24 mouse cellular contexts compared by ENCODE assay signal in the genomic region with DNA sequence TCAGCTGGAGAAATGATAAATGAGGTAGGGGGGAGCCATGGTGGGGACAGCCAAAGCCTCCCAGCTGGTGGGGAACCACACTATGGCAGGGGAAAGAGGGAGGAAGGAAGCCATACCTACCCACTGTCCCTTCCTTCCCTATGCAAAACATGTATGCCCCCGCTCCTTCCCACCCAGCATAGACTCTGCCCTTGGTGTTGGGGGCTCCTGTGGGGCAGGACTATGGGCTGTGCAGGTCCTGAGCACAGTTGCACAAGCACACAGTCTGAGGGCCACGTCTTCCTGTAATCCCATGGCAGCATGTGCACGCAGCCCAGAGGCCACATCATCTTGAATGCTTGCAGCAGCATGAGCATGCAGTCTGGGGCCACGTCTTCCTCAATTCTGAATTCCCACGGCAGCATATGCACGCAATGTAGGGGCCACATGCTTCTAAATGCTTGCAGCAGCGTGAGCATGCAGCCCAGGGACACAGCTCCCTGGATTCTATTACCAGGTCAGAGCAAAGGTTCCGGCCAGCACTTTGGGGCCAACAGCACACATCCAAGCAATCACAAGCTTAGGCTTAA. TPM values are rescaled to one million over a fixed set of nuclear protein-coding genes. Genes with fewer than 3 reads are reported as not detected.
DNase-seq lines count a peak whose midpoint lies in the region; ATAC-seq and TF ChIP-seq lines count a peak whose summit lies in the region.
"Had no signal": no experiment of that assay in that cellular context is flagged by ENCODE, and none has a peak within 500 bp of the region (broad histone marks: within the 10 kb centered on the region; RNA-seq: fewer than 3 reads in every experiment).

No protein-coding gene starts in this region.

- no peaks in the 10 kb centered on the region for H3K9me3 ChIP-seq in embryonic facial prominence, embryonic 13.5 days
- H3K9me3 ChIP-seq: limb, embryonic 12.5 days; lung, embryonic 15.5 days; stomach, embryonic 15.5 days had no signal

- intact Hi-C loops in heart, adult 2 months (cut with DNase I) = no loop called here

- TF ChIP-seq EP300 in heart, adult 2 months (IDR thresholded peaks at IDR 0.05; ENCODE audit: insufficient read depth, low read depth, low read length) = no peak

- peaks cover under 1% of the 10 kb centered on the region; the same call in 1 of the 2 replicates for H3K36me3 ChIP-seq in heart, adult 2 months (ENCODE audit: control insufficient read depth, insufficient read depth, low read length)
- no peaks in the 10 kb centered on the region for H3K36me3 ChIP-seq in embryonic facial prominence, embryonic 13.5 days
- H3K36me3 ChIP-seq in macrophage (ENCODE audit: inconsistent target) = no peaks in the 10 kb centered on the region; the same call in 1 of the 2 replicates
- H3K36me3 ChIP-seq: limb, embryonic 12.5 days; lung, embryonic 15.5 days; stomach, embryonic 15.5 days had no signal

- no peak overlapping the region for H3K9ac ChIP-seq in heart, adult 2 months (ENCODE audit: low read depth, low read length)
- 0 out of 2 replicates have a peak overlapping the region, but pooled peaks have one; percentile 32 for H3K9ac ChIP-seq in embryonic facial prominence, embryonic 13.5 days
- H3K9ac ChIP-seq: hindbrain, embryonic 14.5 days; limb, embryonic 12.5 days; lung, embryonic 15.5 days; stomach, embryonic 15.5 days had no signal

- TF ChIP-seq CTCF in heart, adult 2 months (IDR thresholded peaks at IDR 0.05) = no peak
- TF ChIP-seq CTCF in cerebellum, adult 2 months (IDR thresholded peaks at IDR 0.05; ENCODE audit: borderline replicate concordance, insufficient read depth, low read depth, low read length) = no peak

- peak; percentile 92 for DNase-seq in heart, adult 11 months
- no peak for DNase-seq in heart, adult 2 months
- DNase-seq in 416B (ENCODE audit: low read depth) = peak; percentile 67
- DNase-seq in right cerebral cortex, postnatal 14 days = no peak
- no peak for DNase-seq in cerebellum, adult 2 months
- DNase-seq: adrenal gland, postnatal 25 days; cerebellum, postnatal 10 days; heart, postnatal 14 days; thymus, adult 2 months had no signal

- H3K4me1 ChIP-seq in heart, adult 2 months (ENCODE audit: control insufficient read depth, insufficient read depth, low read length) = peaks cover 22% of the 10 kb centered on the region
- H3K4me1 ChIP-seq in embryonic facial prominence, embryonic 13.5 days = peaks cover 29% of the 10 kb centered on the region
- peaks cover 32% of the 10 kb centered on the region for H3K4me1 ChIP-seq in cerebellum, adult 2 months (ENCODE audit: control insufficient read depth, insufficient read depth, low read length)
- H3K4me1 ChIP-seq: stomach, embryonic 15.5 days had no signal

- 82% methylated on average over 8 of the region's 8 CpGs for WGBS in heart, adult 2 months
- WGBS in embryonic facial prominence, embryonic 13.5 days = 82% methylated on average over 8 of the region's 8 CpGs
- WGBS in macrophage (ENCODE audit: missing documents) = 2% methylated on average over 7 of the region's 8 CpGs
- WGBS in cerebellum, adult 2 months = 98% methylated on average over 8 of the region's 8 CpGs

- H3K27ac ChIP-seq in heart, adult 2 months = no peak overlapping the region
- no peak overlapping the region for H3K27ac ChIP-seq in embryonic facial prominence, embryonic 13.5 days
- peak overlapping the region; percentile 97 for H3K27ac ChIP-seq in macrophage
- no peak overlapping the region for H3K27ac ChIP-seq in cerebellum, adult 2 months (ENCODE audit: insufficient read depth, low read length)
- H3K27ac ChIP-seq: hindbrain, embryonic 14.5 days; kidney, postnatal 0 days; left cerebral cortex, adult 2 months; limb, embryonic 12.5 days; lung, embryonic 15.5 days had no signal

- TF ChIP-seq POLR2A in heart, adult 2 months (IDR thresholded peaks at IDR 0.05; ENCODE audit: insufficient read depth, low read depth, low read length) = no peak
- no peak for TF ChIP-seq POLR2A in cerebellum, adult 2 months (IDR thresholded peaks at IDR 0.05; ENCODE audit: borderline replicate concordance, insufficient read depth, low read length)

- ATAC-seq in embryonic facial prominence, embryonic 13.5 days (ENCODE audit: insufficient number of reproducible peaks, insufficient read depth, low FRiP score, low TSS enrichment, low read depth) = no peak
- no peak for ATAC-seq in inflammation-experienced regulatory T-cells, adult 6 months
- ATAC-seq: forebrain, embryonic 16.5 days; intestine, embryonic 16.5 days had no signal

- H3K4me2 ChIP-seq in embryonic facial prominence, embryonic 13.5 days = no peak overlapping the region
- H3K4me2 ChIP-seq: hindbrain, embryonic 14.5 days; limb, embryonic 12.5 days; lung, embryonic 15.5 days; midbrain, embryonic 11.5 days; stomach, embryonic 15.5 days had no signal

- H3K79me2 ChIP-seq in heart, adult 2 months (replicated peaks; ENCODE audit: control insufficient read depth, insufficient read depth, low read length) = 0 out of 2 replicates have a peak, but pooled peaks cover 2% of the 10 kb centered on the region
- H3K79me2 ChIP-seq in macrophage (ENCODE audit: inconsistent target) = peaks cover 70% of the 10 kb centered on the region

- no peaks in the 10 kb centered on the region for H3K27me3 ChIP-seq in heart, adult 2 months (ENCODE audit: control insufficient read depth, insufficient read depth, low read length)
- no peaks in the 10 kb centered on the region for H3K27me3 ChIP-seq in embryonic facial prominence, embryonic 13.5 days
- no peaks in the 10 kb centered on the region for H3K27me3 ChIP-seq in cerebellum, adult 2 months (ENCODE audit: control insufficient read depth, insufficient read depth, low read length)
- H3K27me3 ChIP-seq: limb, embryonic 12.5 days; lung, embryonic 15.5 days; stomach, embryonic 15.5 days had no signal

- no peak overlapping the region for H3K4me3 ChIP-seq in heart, adult 2 months
- H3K4me3 ChIP-seq in embryonic facial prominence, embryonic 13.5 days = no peak overlapping the region
- peak overlapping the region; percentile 67; the same call in 1 of the 2 replicates for H3K4me3 ChIP-seq in macrophage (ENCODE audit: inconsistent target)
- no peak overlapping the region for H3K4me3 ChIP-seq in cerebellum, adult 2 months (replicated peaks; ENCODE audit: insufficient read depth, low read depth, low read length)
- H3K4me3 ChIP-seq: erythroblast, embryonic 14.5 days; left cerebral cortex, adult 2 months; limb, embryonic 12.5 days; lung, embryonic 15.5 days; stomach, embryonic 15.5 days had no signal

RNA-seq across cellular contexts. Expression of a gene that starts 1.3 kb away (rescaled TPM):
- total RNA-seq in heart, adult 2 months (2021) = 1 to 10 TPM in 1 of 2 experiments, under 1 TPM in 1; 0.68 to 1.1 TPM
- polyA plus RNA-seq in heart, adult 2 months (2012; rRNA removed) = 0.98 and 1.1 TPM in 2 replicates
- 3.1 and 3.5 TPM in 2 replicates for polyA plus RNA-seq in embryonic facial prominence, embryonic 13.5 days (2015; fragmentation: Nextera tagmentation; extraction: Ambion mirVana)
- total RNA-seq in macrophage (2018; cell fraction: chromatin; rRNA removed) = 10 to 100 TPM in 4 of 26 experiments, 1 to 10 TPM in 16, under 1 TPM in 4, not detected in 2; 0.41 to 20.1 (median 4.7) TPM
- 10 to 100 TPM in 5 of 26 experiments, 1 to 10 TPM in 21; 1.4 to 11.9 (median 5.5) TPM for total RNA-seq in macrophage (2018; cell fraction: cytosol; rRNA removed)
- total RNA-seq in macrophage (2018; cell fraction: nucleus; rRNA removed) = 10 to 100 TPM in 6 of 26 experiments, 1 to 10 TPM in 19, not detected in 1; 2.1 to 17.8 (median 7.3) TPM
- 3.5 to 9.1 TPM (median 7.6 TPM) in 3 replicates for polyA plus RNA-seq in macrophage (2018)
- polyA plus RNA-seq in cerebellum, adult 2 months (2012; rRNA removed) = 0.21 and 0.25 TPM in 2 replicates
- not detected for polyA plus RNA-seq in inflammation-experienced regulatory T-cells, adult 6 months (2017; shearing (Covaris generic))
- polyA plus RNA-seq: erythroblast, embryonic 14.5 days had no signal

RNA-seq across cellular contexts. Expression of a gene that starts 19.2 kb away (rescaled TPM):
- total RNA-seq in heart, adult 2 months (2021) = 1 to 10 TPM; 1.4 to 1.5 TPM
- 2.0 and 4.9 TPM in 2 replicates for polyA plus RNA-seq in heart, adult 2 months (2012; rRNA removed)
- 1.2 and 1.6 TPM in 2 replicates for polyA plus RNA-seq in embryonic facial prominence, embryonic 13.5 days (2015; fragmentation: Nextera tagmentation; extraction: Ambion mirVana)
- 1 to 10 TPM in 1 of 26 experiments, under 1 TPM in 1, not detected in 24; 0.33 to 1.3 TPM for total RNA-seq in macrophage (2018; cell fraction: chromatin; rRNA removed)
- total RNA-seq in macrophage (2018; cell fraction: cytosol; rRNA removed) = not detected
- not detected for total RNA-seq in macrophage (2018; cell fraction: nucleus; rRNA removed)
- polyA plus RNA-seq in macrophage (2018) = not detected in 3 replicates
- 4.0 and 4.4 TPM in 2 replicates for polyA plus RNA-seq in cerebellum, adult 2 months (2012; rRNA removed)
- polyA plus RNA-seq in inflammation-experienced regulatory T-cells, adult 6 months (2017; shearing (Covaris generic)) = not detected
- polyA plus RNA-seq: erythroblast, embryonic 14.5 days had no signal

RNA-seq across cellular contexts. Expression of a gene that starts 26.3 kb away (rescaled TPM):
- 10 to 100 TPM; 42.9 to 56.6 TPM for total RNA-seq in heart, adult 2 months (2021)
- polyA plus RNA-seq in heart, adult 2 months (2012; rRNA removed) = 62.4 and 77.0 TPM in 2 replicates
- 1.7 and 2.5 TPM in 2 replicates for polyA plus RNA-seq in embryonic facial prominence, embryonic 13.5 days (2015; fragmentation: Nextera tagmentation; extraction: Ambion mirVana)
- total RNA-seq in macrophage (2018; cell fraction: chromatin; rRNA removed) = 10 to 100 TPM in 10 of 26 experiments, 1 to 10 TPM in 13, under 1 TPM in 3; 0.91 to 39.6 (median 5.6) TPM
- total RNA-seq in macrophage (2018; cell fraction: cytosol; rRNA removed) = 10 to 100 TPM in 20 of 26 experiments, 1 to 10 TPM in 6; 3.7 to 41.6 (median 20.4) TPM
- 10 to 100 TPM in 19 of 26 experiments, 1 to 10 TPM in 7; 4.5 to 63.6 (median 13.4) TPM for total RNA-seq in macrophage (2018; cell fraction: nucleus; rRNA removed)
- polyA plus RNA-seq in macrophage (2018) = 14.0 to 34.3 TPM (median 20.6 TPM) in 3 replicates
- polyA plus RNA-seq in cerebellum, adult 2 months (2012; rRNA removed) = 16.4 and 17.3 TPM in 2 replicates
- 1 to 10 TPM; 3.9 to 5.8 (median 5.2) TPM for polyA plus RNA-seq in inflammation-experienced regulatory T-cells, adult 6 months (2017; shearing (Covaris generic))

RNA-seq across cellular contexts. Expression of a gene that starts 51.4 kb away (rescaled TPM):
- not detected for total RNA-seq in heart, adult 2 months (2021)
- not detected in 2 replicates for polyA plus RNA-seq in heart, adult 2 months (2012; rRNA removed)
- 12.8 and 17.0 TPM in 2 replicates for polyA plus RNA-seq in embryonic facial prominence, embryonic 13.5 days (2015; fragmentation: Nextera tagmentation; extraction: Ambion mirVana)
- total RNA-seq in macrophage (2018; cell fraction: chromatin; rRNA removed) = not detected
- total RNA-seq in macrophage (2018; cell fraction: cytosol; rRNA removed) = not detected
- total RNA-seq in macrophage (2018; cell fraction: nucleus; rRNA removed) = not detected
- polyA plus RNA-seq in macrophage (2018) = not detected in 3 replicates
- not detected in 2 replicates for polyA plus RNA-seq in cerebellum, adult 2 months (2012; rRNA removed)
- polyA plus RNA-seq in inflammation-experienced regulatory T-cells, adult 6 months (2017; shearing (Covaris generic)) = not detected
- total RNA-seq: adrenal gland, postnatal 25 days; gastrocnemius, adult 18-20 months; heart, adult 8-10 months; heart, postnatal 14 days; left cerebral cortex, adult 2 months had no signal
- polyA plus RNA-seq: forebrain, embryonic 16.5 days; hindbrain, embryonic 14.5 days; kidney, postnatal 0 days; lung, embryonic 15.5 days; midbrain, embryonic 11.5 days had no signal

RNA-seq across cellular contexts. Expression of a gene that starts 52.6 kb away (rescaled TPM):
- total RNA-seq in heart, adult 2 months (2021) = 10 to 100 TPM; 82.8 to 94.8 TPM
- polyA plus RNA-seq in heart, adult 2 months (2012; rRNA removed) = 110 and 112 TPM in 2 replicates
- 88.4 and 108 TPM in 2 replicates for polyA plus RNA-seq in embryonic facial prominence, embryonic 13.5 days (2015; fragmentation: Nextera tagmentation; extraction: Ambion mirVana)
- total RNA-seq in macrophage (2018; cell fraction: chromatin; rRNA removed) = 10 to 100 TPM in 20 of 26 experiments, 1 to 10 TPM in 6; 5.3 to 32.5 (median 15.9) TPM
- 10 to 100 TPM; 11.3 to 25.9 (median 21.4) TPM for total RNA-seq in macrophage (2018; cell fraction: cytosol; rRNA removed)
- total RNA-seq in macrophage (2018; cell fraction: nucleus; rRNA removed) = 10 to 100 TPM in 16 of 26 experiments, 1 to 10 TPM in 10; 4.4 to 19.3 (median 11.4) TPM
- polyA plus RNA-seq in macrophage (2018) = 15.7 to 21.8 TPM (median 18.8 TPM) in 3 replicates
- polyA plus RNA-seq in cerebellum, adult 2 months (2012; rRNA removed) = 87.4 and 91.1 TPM in 2 replicates
- 10 to 100 TPM; 52.5 to 66.7 (median 65.2) TPM for polyA plus RNA-seq in inflammation-experienced regulatory T-cells, adult 6 months (2017; shearing (Covaris generic))

Comparison
In these comparisons a context has a peak if more than half of its experiments do, and no peak if none do; other contexts are left out.
1. DNase-seq: peak in heart, adult 11 months (single experiment) and 416B (single experiment); none in heart, adult 2 months (0 of 2), right cerebral cortex, postnatal 14 days (single experiment) and cerebellum, adult 2 months (0 of 2).